Mouse (Mus musculus): ENCODE results near the gene Tns1.
A peak's percentile ranks its signal among the peaks of the same experiment; 100 is the strongest.

Tns1 gene

GRCm38 (mm10) chr1:74013296-74014031, 110.8 kb downstream of the Tns1 start:
- no peak for DNase-seq (ENCODE audit: low spot score)

DNA sequence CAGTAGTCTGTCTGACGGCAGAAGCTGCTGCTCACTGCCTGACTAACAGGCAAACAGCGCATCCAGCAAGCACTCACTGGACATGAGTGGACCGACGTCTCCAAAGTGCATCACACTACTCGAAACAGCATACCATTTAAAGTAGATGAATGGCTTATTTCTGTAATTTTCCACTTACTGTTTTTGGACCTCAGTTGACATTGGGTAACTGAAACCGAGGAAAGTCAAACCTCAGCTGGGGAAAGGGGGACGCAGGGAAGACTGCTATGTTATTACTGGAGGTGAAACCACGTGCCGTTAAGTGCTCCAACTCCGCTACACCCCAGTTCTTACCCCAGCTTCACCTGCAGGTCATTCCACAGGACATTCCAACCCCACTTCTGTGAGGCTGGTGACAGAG, 111.5 kb downstream of the Tns1 start:
- DNase-seq (ENCODE audit: low spot score) = no peak

DNA sequence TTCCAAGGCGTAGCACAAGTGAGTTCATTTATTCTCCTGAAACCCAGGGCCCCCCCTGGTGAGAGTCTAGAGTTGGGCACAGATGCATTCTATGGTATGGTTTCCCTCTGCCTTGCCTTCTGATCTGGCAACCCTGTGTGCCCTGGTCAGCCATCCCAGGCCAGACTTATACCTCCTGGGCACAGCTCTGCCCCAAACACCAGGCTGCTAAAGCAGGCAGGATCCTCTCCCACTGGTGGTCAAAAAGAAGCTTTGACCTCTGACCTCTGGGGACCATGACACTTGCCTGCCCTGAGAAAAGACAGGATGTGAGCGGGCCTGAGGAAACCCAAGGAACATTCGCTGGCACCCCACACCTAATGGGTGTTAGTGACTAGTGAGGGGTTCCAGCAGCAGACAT, 114.8 kb downstream of the Tns1 start:
- DNase-seq (ENCODE audit: low spot score) = no peak

GRCm38 (mm10) chr1:74008966-74009365, 115.3 kb downstream of the Tns1 start:
- DNase-seq (ENCODE audit: low spot score) = no peak

DNA sequence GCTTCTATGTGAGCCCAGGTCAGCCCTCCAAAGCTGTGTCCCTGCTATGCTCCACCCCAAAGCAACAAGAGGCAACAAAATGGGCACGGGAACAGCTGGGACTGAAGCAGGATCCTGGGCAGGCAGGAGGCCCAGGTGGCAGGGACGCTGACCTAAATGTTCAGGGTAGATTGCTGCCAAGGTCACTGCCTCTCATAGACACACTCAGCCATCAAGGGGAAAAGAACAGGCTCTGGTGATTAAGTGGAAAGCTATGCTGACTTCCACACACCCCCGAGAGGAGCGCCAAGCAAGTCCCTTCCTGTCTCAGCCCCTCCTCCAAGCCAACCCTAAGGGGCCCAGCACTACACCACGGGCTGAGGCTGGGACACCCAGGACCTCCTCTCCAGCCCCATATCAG, 115.8 kb downstream of the Tns1 start:
- no peak for DNase-seq (ENCODE audit: low spot score)

DNA sequence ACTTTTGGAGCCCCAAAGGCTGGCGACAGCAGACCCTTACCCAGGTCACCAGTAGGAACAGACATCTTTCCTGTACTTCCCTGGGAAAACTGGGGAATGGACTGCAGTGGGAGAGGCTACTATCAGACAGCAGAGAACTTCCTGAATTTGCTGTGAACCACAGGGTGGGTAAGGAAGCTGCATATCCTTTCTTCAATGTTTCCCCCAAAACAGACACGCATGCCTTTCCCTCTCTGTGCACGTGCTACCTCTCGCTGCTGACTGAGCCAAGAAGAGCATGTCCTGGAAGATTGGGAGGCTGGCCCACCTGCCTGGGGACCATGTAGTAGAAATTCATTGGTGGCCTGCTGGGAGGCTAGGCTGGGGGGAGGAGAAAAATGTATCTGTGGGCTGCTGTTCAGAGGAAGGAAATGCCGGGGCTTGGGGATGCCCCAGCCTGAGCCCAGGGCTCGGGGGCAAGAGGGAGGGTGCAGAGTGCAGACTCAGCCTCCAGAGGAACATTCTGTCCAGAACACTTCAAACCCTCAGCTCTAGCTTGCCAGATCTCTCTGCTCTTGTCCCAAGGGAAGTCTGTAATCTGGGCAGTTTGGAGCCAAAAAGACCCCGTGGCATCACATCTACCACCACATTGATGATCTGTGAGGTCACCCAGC, 116.7 kb downstream of the Tns1 start:
- DNase-seq (ENCODE audit: low spot score) = no peak

DNA sequence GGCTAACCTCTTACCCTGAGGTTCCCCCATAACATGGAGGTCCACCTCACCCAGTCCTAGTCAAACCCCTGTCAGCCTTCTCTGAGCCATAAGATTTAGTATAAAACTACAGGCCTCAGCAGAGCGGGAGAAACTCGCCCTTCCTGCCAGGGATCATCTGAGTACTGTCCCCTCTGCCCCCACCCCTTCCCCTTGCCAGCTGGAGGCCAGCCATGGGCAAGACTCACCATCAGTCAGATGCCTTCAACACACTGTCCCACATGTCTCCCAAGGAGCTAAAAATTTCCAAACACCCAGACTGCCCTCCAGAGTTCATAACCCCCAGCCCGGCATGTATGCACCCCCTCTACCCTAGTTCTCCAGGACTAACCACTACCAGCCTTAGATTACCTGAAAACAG, 119.2 kb downstream of the Tns1 start:
- DNase-seq (ENCODE audit: low spot score) = no peak

DNA sequence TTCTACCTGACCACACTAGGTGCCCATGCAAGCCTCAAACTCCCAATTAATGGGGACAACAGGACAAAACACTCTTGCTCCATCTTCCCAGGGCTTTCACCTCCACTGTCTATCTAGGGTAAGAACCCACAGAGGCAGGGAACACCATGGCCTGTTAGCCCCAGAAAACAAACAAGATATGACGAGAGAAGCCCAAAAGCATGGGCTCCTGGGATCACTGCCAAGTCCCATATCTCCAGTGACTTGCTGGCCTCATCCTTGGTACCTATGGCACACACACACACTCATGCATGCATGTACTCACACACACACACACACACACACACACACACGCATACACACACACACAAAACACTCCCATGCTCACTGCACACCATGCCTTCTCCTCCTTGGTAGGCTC, 120.5 kb downstream of the Tns1 start:
- no peak for DNase-seq (ENCODE audit: low spot score)

GRCm38 (mm10) chr1:74001449-74001820, 122.8 kb downstream of the Tns1 start:
- no peak for DNase-seq (ENCODE audit: low spot score)

- no peak for DNase-seq (ENCODE audit: low spot score)
These were observed 123.3 kb downstream of the Tns1 start for GRCm38 (mm10) chr1:74000810-74001448.

DNA sequence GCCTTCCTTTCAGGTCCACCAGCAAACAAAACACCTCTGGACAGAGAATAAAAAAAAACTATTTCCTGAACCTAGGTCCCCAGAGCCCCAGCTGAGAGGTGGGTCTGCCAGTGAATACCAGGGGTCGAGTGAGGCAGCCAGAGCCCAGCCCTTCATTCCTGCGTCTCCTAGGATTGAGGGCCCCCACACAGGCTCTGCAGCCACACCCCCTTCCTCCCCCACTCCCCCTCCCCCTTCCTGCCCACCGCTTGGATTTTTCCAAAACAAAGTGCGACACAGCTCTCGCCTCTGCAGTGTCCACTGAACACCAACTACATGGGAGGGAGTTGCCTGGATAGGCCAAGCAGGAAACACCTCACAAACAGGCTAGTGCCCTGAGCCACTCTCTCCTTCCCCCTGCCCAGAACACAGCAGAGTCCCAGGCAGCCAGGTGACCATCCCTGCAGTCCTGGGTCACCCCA, 124.0 kb downstream of the Tns1 start:
- DNase-seq (ENCODE audit: low spot score) = no peak

DNA sequence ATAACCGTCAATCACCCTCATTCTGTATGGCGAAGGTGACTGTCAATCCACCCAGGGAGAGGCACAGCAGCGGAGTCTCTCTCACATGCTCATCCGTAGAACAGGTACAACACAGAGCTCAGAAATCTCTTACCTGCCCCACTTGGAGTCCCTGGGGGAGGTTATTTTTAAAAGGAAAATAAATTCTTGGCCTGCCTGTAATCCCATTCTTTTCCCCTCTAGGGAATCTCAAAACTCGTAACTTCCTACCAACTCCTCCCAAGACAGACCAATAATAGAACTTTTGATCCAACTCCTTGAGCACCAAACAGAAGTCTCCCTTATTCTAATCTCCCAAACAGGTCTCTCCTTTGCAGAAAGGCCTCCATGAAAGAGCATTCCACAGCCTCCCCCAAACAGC, 124.7 kb downstream of the Tns1 start:
- no peak for DNase-seq (ENCODE audit: low spot score)

GRCm38 (mm10) chr1:73998925-73999375, 125.3 kb downstream of the Tns1 start:
- DNase-seq (ENCODE audit: low spot score) = no peak

GRCm38 (mm10) chr1:73998131-73998865, 126.0 kb downstream of the Tns1 start:
- DNase-seq (ENCODE audit: low spot score) = no peak

DNA sequence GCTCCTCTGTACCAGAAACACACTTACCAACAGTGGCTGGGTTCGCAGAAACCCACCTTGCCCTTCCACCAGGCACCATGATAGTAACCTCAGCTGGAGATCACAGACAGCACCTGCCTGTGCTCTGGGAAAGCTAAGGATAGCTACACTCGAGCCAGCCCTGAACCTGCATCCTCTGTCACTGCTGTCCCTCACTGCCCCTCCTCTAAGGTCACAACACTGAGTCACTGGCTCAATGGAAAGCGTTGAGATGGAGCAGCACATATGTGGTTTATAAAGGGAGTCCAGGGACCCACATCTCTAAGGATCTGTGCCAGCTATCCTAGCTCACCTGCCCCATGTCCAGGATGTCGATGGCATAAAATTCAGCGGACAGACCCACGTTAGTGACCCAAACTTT, 126.9 kb downstream of the Tns1 start:
- no peak for DNase-seq (ENCODE audit: low spot score)

- DNase-seq (ENCODE audit: low spot score) = no peak
These were observed 127.6 kb downstream of the Tns1 start for GRCm38 (mm10) chr1:73996650-73997049.

DNA sequence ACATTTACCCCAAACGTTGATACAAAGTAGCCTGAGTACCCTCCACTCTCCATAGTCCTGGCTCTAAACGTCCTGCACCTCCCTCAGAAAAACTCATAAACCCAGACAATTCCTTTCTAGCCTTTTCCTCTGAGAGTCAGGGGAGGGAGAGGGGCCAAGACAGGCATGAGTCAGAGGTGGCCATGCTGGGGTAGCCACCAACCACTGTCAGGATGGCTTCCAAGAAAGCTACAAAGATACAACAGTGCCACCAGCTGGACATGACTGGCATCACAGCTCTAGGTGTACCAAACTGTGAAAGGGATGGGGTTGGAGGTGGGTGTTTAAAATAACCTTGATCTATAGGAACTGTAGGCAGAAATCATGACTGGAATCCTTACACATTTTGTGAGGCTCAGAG, 128.0 kb downstream of the Tns1 start:
- DNase-seq (ENCODE audit: low spot score) = peak; percentile 28

- DNase-seq (ENCODE audit: low spot score) = no peak
These were observed 129.0 kb downstream of the Tns1 start for GRCm38 (mm10) chr1:73995063-73995810.

DNA sequence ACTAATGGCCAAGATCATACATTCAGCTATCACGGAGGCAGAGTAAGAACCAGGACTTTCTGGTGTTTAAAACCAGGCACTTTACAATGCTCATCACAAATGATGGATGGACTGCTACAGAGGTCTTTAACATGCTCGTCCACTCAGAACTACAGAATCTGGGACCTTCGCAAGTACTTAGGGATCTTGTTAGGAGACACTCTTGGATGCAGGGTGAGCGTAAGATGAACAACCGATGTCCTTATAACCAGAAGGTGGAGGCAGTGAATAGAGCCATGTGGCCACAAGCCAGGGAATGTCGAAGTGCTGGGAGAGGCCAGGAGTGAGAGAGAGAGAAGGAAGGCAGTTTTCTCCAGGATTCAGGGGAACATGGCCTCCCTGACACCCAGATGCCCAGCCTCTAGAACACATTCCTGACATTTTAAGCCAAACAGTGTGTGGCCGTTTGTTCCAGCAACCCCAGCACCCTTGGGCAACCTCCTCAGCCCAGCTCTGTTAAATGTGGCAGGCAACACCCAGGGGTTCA, 130.3 kb downstream of the Tns1 start:
- DNase-seq (ENCODE audit: low spot score) = no peak

DNA sequence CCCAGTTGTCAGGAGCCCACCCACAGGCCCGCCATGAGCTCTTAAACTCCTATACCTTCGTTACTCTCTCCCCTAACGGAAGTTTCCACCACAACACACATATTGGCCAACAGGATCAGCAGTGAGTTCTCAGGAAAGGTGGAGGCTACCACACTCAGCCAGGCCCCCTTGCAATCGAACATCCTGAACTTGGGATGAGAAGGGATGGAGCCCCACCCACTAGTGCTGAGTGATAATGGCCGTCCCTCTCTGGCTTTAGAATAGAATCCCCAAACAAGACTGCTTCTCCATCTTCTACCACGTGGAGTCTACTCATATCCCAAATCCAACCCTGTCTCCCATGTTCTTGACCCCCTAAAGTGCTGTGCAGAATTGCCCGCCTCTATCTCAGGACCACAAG, 131.0 kb downstream of the Tns1 start:
- no peak for DNase-seq (ENCODE audit: low spot score)

DNA sequence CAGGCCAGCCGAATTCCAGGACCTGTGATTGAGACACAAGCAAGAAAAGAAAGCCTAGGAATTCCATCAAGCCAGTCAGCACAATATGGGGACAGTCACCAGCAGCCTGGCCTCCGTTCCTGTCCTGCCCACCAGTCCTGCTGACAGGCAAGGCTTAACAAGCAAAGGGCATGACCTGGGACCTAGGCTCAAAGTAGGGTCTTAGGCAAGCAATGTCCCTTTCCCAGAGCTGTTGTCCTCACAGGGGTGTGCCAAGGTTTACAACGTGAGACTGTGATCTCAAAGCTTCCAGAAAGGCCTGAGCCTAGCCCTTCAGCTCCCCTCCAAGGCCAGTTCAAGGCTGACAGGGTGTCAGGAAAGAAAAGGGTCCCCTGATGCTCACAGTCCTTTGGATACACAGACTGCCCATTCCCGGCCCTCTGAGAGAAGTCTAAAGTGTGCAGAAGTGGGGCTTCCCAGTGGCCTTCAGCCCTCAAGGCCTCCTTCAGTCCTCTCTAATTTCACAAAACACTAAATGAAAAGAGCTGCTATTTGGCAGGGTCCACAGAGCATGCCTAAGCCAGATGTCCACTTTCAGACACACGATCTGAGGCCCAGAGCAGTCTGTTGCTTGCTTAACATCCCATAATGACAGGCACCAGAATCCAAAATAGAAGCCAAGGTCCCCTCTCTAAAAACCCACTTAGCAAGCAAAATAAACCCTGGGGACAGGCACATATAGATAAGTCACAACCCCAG, 131.9 kb downstream of the Tns1 start:
- no peak for DNase-seq (ENCODE audit: low spot score)

Data from T-cell, adult 2 months (primary cell).